Mouse (Mus musculus): ENCODE data around the gene Gli2. TPM values are rescaled to one million over a fixed set of nuclear protein-coding genes. Genes with fewer than 3 reads are reported as not detected.

Gene Gli2
- polyA plus RNA-seq, 1 experiment from 2014 or later = 3.8 TPM

DNA sequence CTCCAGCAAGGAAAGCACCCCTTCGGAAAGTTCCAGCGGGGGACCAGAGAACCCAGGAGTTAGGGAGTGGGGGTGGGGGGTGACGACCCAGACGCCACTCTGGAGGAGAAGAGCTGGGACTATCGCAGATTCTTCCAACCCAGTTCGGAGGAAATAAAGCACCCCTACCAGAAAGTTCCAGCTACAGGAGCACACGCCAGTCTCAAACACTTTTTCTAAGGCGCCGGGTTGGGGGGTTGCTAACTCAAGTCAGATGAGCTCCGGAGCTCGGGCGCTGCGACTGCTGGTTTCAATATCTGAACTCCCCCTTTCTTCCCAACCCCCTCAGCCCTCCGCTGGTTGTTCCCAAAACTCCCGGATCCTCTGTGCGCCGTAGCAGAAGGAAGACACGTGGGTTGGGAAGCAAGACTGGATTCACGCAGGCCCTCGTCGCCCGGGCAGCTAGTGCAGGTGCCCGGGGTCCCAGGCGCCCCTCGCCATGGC lies 494 bp upstream of the Gli2 start:
- under 1% methylated on average over 25 of the region's 25 CpGs for WGBS
- H3K27me3 ChIP-seq (replicated peaks; ENCODE audit: control insufficient read depth, insufficient read depth, low read length) = peaks cover 40% of the 10 kb centered on the region
- no peaks in the 10 kb centered on the region for H3K36me3 ChIP-seq (ENCODE audit: control insufficient read depth, insufficient read depth)
- peak overlapping the region; percentile 54; the same call in 1 of the 2 replicates for H3K27ac ChIP-seq (ENCODE audit: low read depth, low read length)
- H3K9me3 ChIP-seq (ENCODE audit: control insufficient read depth) = no peaks in the 10 kb centered on the region
- ATAC-seq = peak; percentile 21
- H3K4me2 ChIP-seq (replicated peaks; ENCODE audit: low read depth) = peak overlapping the region; percentile 77
- H3K4me3 ChIP-seq (ENCODE audit: low read depth, low read length) = peak overlapping the region; percentile 53
- TF ChIP-seq CTCF (IDR thresholded peaks at IDR 0.05; ENCODE audit: low read depth) = no peak
- H3K4me1 ChIP-seq (replicated peaks; ENCODE audit: control insufficient read depth, insufficient read depth, low read length) = no peaks in the 10 kb centered on the region
- 0 out of 2 replicates have a peak overlapping the region, but pooled peaks have one; percentile 40 for H3K9ac ChIP-seq (ENCODE audit: low read depth, low read length)

DNA sequence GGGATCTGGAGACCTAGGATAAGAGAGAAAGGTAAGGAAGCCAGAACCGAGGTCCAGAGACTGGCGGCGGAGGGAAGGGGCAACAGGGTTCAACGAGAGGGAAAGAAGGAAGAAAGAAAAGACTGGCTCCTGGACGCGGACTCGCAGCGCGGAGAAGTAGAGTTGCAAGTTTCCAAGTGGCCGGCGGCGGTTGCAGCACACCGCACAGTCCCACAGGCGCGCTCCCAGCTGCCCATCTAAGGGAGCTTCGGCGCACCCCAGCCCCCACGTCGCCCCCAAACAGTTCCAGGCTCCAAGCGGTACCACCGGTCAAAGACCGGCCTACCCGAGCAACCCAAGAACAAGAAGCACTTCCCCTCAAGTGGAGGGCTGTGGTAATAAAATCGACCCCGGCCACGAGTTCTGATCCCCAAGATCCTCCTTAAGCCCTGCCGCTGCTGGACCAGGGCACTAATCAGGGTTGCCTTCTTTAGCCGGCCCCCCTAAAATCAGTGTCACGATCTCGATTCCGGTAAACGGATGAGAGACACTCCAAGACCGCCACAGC lies 715 bp downstream of the Gli2 start:
- Histone ChIP-seq H3K4me3 (ENCODE audit: low read depth, low read length) (peak overlapping the region; percentile 53), H3K4me1 (replicated peaks; ENCODE audit: control insufficient read depth, insufficient read depth, low read length) (no peaks in the 10 kb centered on the region), H3K27me3 (replicated peaks; ENCODE audit: control insufficient read depth, insufficient read depth, low read length) (peaks cover 49% of the 10 kb centered on the region), H3K9ac (ENCODE audit: low read depth, low read length) (peak overlapping the region; percentile 40; the same call in 1 of the 2 replicates), H3K9me3 (ENCODE audit: control insufficient read depth) (no peaks in the 10 kb centered on the region), H3K4me2 (replicated peaks; ENCODE audit: low read depth) (peak overlapping the region; percentile 77), H3K27ac (ENCODE audit: low read depth, low read length) (peak overlapping the region; percentile 54; the same call in 1 of the 2 replicates), H3K36me3 (ENCODE audit: control insufficient read depth, insufficient read depth) (no peaks in the 10 kb centered on the region)
- ATAC-seq = no peak
- WGBS = under 1% methylated on average over 33 of the region's 33 CpGs
- no peak for TF ChIP-seq CTCF (IDR thresholded peaks at IDR 0.05; ENCODE audit: low read depth)

DNA sequence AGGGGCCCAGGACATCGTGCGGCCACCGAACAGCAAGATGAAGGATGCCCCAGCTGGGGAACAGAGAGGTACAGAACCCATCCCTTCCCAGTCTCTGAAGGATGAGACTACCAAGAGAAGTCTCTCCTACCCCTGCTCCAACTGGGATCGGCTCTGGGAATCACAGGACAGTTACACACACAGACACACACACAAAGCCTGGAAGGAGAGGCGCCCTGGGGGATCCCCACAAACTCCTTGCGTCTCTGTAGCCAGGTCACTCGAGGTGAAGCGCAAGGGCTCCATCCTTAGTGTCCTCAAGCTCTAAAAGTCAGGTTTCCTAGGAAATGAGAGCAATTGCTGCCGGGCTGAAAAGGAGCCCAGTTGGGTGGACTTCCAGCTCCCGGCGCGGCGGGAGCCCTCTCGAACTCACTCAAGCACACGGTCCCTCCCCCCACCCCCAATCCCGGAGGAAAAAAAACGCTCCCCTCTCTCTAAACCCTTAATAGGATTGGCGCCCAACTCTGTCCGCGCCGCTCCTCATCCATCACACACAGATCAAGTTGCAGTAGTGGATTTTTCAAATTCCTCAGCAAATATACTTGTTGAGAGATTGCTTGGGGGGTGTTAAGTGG lies 1.4 kb downstream of the Gli2 start:
- no peak for ATAC-seq
- no peaks in the 10 kb centered on the region for H3K9me3 ChIP-seq (ENCODE audit: control insufficient read depth)
- no peaks in the 10 kb centered on the region for H3K4me1 ChIP-seq (replicated peaks; ENCODE audit: control insufficient read depth, insufficient read depth, low read length)
- WGBS = 1% methylated on average over 21 of the region's 21 CpGs
- no peak for TF ChIP-seq CTCF (IDR thresholded peaks at IDR 0.05; ENCODE audit: low read depth)
- H3K4me3 ChIP-seq (ENCODE audit: low read depth, low read length) = peak overlapping the region; percentile 53
- H3K36me3 ChIP-seq (ENCODE audit: control insufficient read depth, insufficient read depth) = no peaks in the 10 kb centered on the region
- peak overlapping the region; percentile 40; the same call in 1 of the 2 replicates for H3K9ac ChIP-seq (ENCODE audit: low read depth, low read length)
- peak overlapping the region; percentile 77 for H3K4me2 ChIP-seq (replicated peaks; ENCODE audit: low read depth)
- H3K27me3 ChIP-seq (replicated peaks; ENCODE audit: control insufficient read depth, insufficient read depth, low read length) = peaks cover 53% of the 10 kb centered on the region
- H3K27ac ChIP-seq (ENCODE audit: low read depth, low read length) = peak overlapping the region; percentile 28; the same call in 1 of the 2 replicates

DNA sequence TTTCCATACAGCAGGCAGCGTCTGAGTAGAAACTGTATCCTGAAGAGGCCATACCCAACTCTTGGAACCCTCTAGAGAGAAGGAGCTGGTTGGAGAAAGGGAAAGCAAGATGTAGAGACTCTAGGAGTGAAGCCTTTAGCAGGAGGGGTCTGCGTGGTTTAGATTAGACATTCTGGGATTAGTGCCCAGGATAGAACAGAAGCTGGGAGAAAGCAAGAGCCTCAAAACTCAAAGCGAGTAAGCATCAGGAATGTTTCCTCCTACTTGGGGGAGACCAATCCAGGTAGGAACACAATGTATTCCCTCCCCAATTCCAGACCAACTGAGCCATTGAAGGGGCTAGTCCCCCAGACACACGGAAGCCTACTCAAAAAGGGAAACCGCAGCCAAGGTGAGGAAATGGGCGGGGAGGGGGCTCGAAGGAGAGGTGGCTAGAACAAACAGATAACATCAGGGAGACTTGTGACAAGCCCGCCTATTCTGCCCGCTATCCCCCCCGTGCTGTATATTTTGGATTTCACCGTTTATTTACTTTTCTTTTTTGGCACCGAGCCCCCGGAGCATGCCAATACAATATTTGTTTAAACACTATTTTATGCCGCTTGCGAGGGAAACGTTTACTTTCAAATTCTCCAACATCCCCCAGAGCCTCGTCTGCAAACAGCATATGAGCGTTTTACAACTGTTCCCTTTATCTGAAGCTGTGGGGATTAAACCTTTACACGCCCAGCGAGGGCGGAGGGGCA lies 2.1 kb downstream of the Gli2 start:
- Histone ChIP-seq H3K4me3 (ENCODE audit: low read depth, low read length) (peak overlapping the region; percentile 53), H3K27ac (ENCODE audit: low read depth, low read length) (peak overlapping the region; percentile 28; the same call in 1 of the 2 replicates), H3K4me2 (replicated peaks; ENCODE audit: low read depth) (peak overlapping the region; percentile 77), H3K9me3 (ENCODE audit: control insufficient read depth) (no peaks in the 10 kb centered on the region), H3K36me3 (ENCODE audit: control insufficient read depth, insufficient read depth) (no peaks in the 10 kb centered on the region), H3K9ac (ENCODE audit: low read depth, low read length) (no peak overlapping the region), H3K27me3 (replicated peaks; ENCODE audit: control insufficient read depth, insufficient read depth, low read length) (peaks cover 55% of the 10 kb centered on the region), H3K4me1 (replicated peaks; ENCODE audit: control insufficient read depth, insufficient read depth, low read length) (no peaks in the 10 kb centered on the region)
- ATAC-seq = no peak
- TF ChIP-seq CTCF (IDR thresholded peaks at IDR 0.05; ENCODE audit: low read depth) = no peak
- WGBS = 2% methylated on average over 21 of the region's 21 CpGs

DNA sequence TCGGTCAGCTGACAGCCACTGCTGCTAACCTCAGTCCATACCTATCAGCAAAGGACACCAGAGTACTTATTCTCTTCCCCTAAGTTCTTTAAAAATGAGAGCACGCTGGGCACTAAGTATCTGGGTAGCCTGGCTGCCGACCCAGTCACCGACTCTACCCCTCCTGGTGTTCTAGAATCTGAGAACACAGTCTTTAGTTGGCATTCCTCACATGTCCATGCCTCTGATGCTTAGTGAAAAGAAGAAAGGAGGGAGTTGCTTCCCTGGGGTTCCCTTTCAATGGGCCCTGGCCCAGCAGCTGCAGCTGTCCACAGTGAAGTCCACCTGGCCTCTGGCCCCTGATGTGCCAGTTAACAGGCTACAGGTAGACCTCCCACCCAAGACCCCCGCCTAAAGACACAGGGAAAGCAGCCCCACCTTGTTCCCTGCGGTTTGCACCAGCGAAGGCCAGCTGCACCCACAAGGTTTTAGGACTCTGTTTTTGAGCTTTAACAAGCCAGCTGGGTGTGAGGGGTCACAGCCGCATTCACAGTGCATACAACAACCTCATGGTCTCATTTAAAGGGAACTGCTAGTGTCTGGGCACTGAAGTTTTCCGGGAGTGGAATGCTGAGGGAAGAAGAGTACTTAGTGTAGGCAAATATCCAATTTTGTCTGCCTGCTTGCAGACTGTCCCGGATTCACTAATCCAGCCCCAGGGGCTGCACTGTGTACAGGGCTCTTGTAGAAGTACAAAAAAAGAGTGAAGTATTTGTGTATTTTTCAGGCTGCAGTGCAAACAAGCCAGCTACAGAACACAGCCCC lies 3.4 kb downstream of the Gli2 start:
- no peak overlapping the region for H3K4me2 ChIP-seq (replicated peaks; ENCODE audit: low read depth)
- WGBS = 23% methylated on average over 10 of the region's 10 CpGs
- H3K36me3 ChIP-seq (ENCODE audit: control insufficient read depth, insufficient read depth) = no peaks in the 10 kb centered on the region
- no peak overlapping the region for H3K27ac ChIP-seq (ENCODE audit: low read depth, low read length)
- H3K4me3 ChIP-seq (ENCODE audit: low read depth, low read length) = no peak overlapping the region
- H3K9ac ChIP-seq (ENCODE audit: low read depth, low read length) = no peak overlapping the region
- no peaks in the 10 kb centered on the region for H3K4me1 ChIP-seq (replicated peaks; ENCODE audit: control insufficient read depth, insufficient read depth, low read length)
- no peak for TF ChIP-seq CTCF (IDR thresholded peaks at IDR 0.05; ENCODE audit: low read depth)
- H3K27me3 ChIP-seq (replicated peaks; ENCODE audit: control insufficient read depth, insufficient read depth, low read length) = peaks cover 60% of the 10 kb centered on the region
- no peak for ATAC-seq
- H3K9me3 ChIP-seq (ENCODE audit: control insufficient read depth) = no peaks in the 10 kb centered on the region
